24 mouse cellular contexts compared by ENCODE assay signal in the genomic region with DNA sequence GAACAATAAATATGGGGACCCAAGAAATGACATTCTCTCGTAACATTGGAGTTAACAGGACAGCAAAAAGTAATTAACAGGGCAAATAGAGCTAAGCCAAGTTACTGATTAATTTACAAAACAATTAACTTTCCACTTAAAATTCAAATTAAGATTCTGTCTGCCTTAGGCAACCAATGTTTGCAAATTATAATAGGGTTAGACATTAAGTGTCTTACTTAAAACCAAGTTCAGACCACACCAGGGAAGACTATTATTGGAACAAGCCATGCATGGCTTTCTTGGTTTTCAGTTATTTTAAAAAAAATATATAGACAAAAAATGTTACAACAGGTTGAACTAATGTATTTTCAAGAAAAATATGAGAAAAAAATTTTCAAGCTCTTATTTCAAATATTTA. TPM values are rescaled to one million over a fixed set of nuclear protein-coding genes. Genes with fewer than 3 reads are reported as not detected.
DNase-seq lines count a peak whose midpoint lies in the region; ATAC-seq lines count a peak whose summit lies in the region.
"Had no signal": no experiment of that assay in that cellular context is flagged by ENCODE, and none has a peak within 500 bp of the region (broad histone marks: within the 10 kb centered on the region; RNA-seq: fewer than 3 reads in every experiment).

No protein-coding gene starts in this region.

- no peaks in the 10 kb centered on the region for H3K9me3 ChIP-seq in kidney, embryonic 14.5 days (ENCODE audit: control insufficient read depth, low read length)
- no peaks in the 10 kb centered on the region for H3K9me3 ChIP-seq in kidney, embryonic 16.5 days (ENCODE audit: low read length)
- H3K9me3 ChIP-seq: embryonic facial prominence, embryonic 13.5 days; embryonic facial prominence, embryonic 15.5 days; forebrain, embryonic 10.5 days; forebrain, embryonic 12.5 days had no signal

- DNase-seq in kidney, postnatal 14 days, result no peak
- DNase-seq in kidney, postnatal 4 days, result no peak
- DNase-seq: adrenal gland, adult 2 months; adrenal gland, postnatal 10 days; adrenal gland, postnatal 25 days; cerebellum, adult 11 months; cerebellum, adult 18-20 months; cerebellum, adult 8-10 months; cerebellum, adult 9-11 months; cerebellum, postnatal 14 days; cerebellum, postnatal 36 days; embryo, embryonic 11 days had no signal

- H3K27me3 ChIP-seq in kidney, embryonic 14.5 days (ENCODE audit: control insufficient read depth, insufficient read depth, low read length), result no peaks in the 10 kb centered on the region
- no peaks in the 10 kb centered on the region for H3K27me3 ChIP-seq in kidney, embryonic 16.5 days (ENCODE audit: insufficient read depth, low read length)
- H3K27me3 ChIP-seq: embryonic facial prominence, embryonic 13.5 days; embryonic facial prominence, embryonic 15.5 days; forebrain, embryonic 12.5 days had no signal

- H3K4me1 ChIP-seq in kidney, embryonic 14.5 days (ENCODE audit: control insufficient read depth, insufficient read depth, low read length), result no peaks in the 10 kb centered on the region
- peaks cover 4% of the 10 kb centered on the region; the same call in 1 of the 2 replicates for H3K4me1 ChIP-seq in kidney, embryonic 16.5 days (ENCODE audit: insufficient read depth, low read length)
- H3K4me1 ChIP-seq: embryonic facial prominence, embryonic 13.5 days; embryonic facial prominence, embryonic 15.5 days; forebrain, embryonic 10.5 days; forebrain, embryonic 12.5 days had no signal

- 59% methylated on average over 1 of the region's 1 CpGs for WGBS in kidney, embryonic 14.5 days
- 62% methylated on average over 1 of the region's 1 CpGs for WGBS in kidney, embryonic 16.5 days

- ATAC-seq in kidney, embryonic 14.5 days (ENCODE audit: low FRiP score, low TSS enrichment), result peak; percentile 43; the same call in 1 of the 2 replicates
- peak; percentile 66; the same call in 1 of the 2 replicates for ATAC-seq in kidney, embryonic 16.5 days (ENCODE audit: low FRiP score, low TSS enrichment)
- ATAC-seq: forebrain, embryonic 14.5 days; forebrain, embryonic 16.5 days had no signal

- H3K27ac ChIP-seq in kidney, embryonic 14.5 days (ENCODE audit: low read depth, low read length), result no peak overlapping the region
- peak overlapping the region; percentile 1; the same call in 1 of the 2 replicates for H3K27ac ChIP-seq in kidney, embryonic 16.5 days (ENCODE audit: low read length)
- H3K27ac ChIP-seq: embryonic facial prominence, embryonic 13.5 days; embryonic facial prominence, embryonic 15.5 days; forebrain, embryonic 10.5 days; forebrain, embryonic 12.5 days had no signal

- no peaks in the 10 kb centered on the region for H3K36me3 ChIP-seq in kidney, embryonic 14.5 days (ENCODE audit: control insufficient read depth, insufficient read depth, low read length)
- H3K36me3 ChIP-seq in kidney, embryonic 16.5 days (ENCODE audit: insufficient read depth, low read length), result no peaks in the 10 kb centered on the region
- H3K36me3 ChIP-seq: embryonic facial prominence, embryonic 13.5 days; embryonic facial prominence, embryonic 15.5 days; forebrain, embryonic 10.5 days; forebrain, embryonic 12.5 days had no signal

- H3K9ac ChIP-seq in kidney, embryonic 14.5 days (ENCODE audit: low read depth, low read length), result no peak overlapping the region
- H3K9ac ChIP-seq in kidney, embryonic 16.5 days (replicated peaks; ENCODE audit: low read length), result no peak overlapping the region
- H3K9ac ChIP-seq: embryonic facial prominence, embryonic 13.5 days; embryonic facial prominence, embryonic 15.5 days; forebrain, embryonic 12.5 days had no signal

- H3K4me3 ChIP-seq in kidney, embryonic 14.5 days (ENCODE audit: low read length), result no peak overlapping the region
- H3K4me3 ChIP-seq in kidney, embryonic 16.5 days (ENCODE audit: low read length), result no peak overlapping the region
- H3K4me3 ChIP-seq: embryonic facial prominence, embryonic 13.5 days; embryonic facial prominence, embryonic 15.5 days; erythroblast, embryonic 14.5 days; forebrain, embryonic 10.5 days; forebrain, embryonic 12.5 days had no signal

- no peak overlapping the region for H3K4me2 ChIP-seq in kidney, embryonic 14.5 days (replicated peaks; ENCODE audit: low read depth, low read length)
- no peak overlapping the region for H3K4me2 ChIP-seq in kidney, embryonic 16.5 days (replicated peaks; ENCODE audit: low read depth, low read length)
- H3K4me2 ChIP-seq: embryonic facial prominence, embryonic 13.5 days; embryonic facial prominence, embryonic 15.5 days; forebrain, embryonic 12.5 days had no signal

RNA-seq across cellular contexts. Expression of a gene that starts 6.1 kb away (rescaled TPM):
- 85.1 and 98.7 TPM in 2 replicates for polyA plus RNA-seq in kidney, embryonic 14.5 days (2014; fragmentation: Nextera tagmentation; extraction: Ambion mirVana)
- polyA plus RNA-seq in kidney, embryonic 16.5 days (2015; fragmentation: Nextera tagmentation; extraction: Ambion mirVana), result 140 and 143 TPM in 2 replicates
- polyA plus RNA-seq: adrenal gland, adult 2 months; C2C12; erythroblast, embryonic 14.5 days; forebrain, embryonic 14.5 days; forebrain, embryonic 16.5 days had no signal

RNA-seq across cellular contexts. Expression of a gene that starts 43.0 kb away (rescaled TPM):
- not detected in 2 replicates for polyA plus RNA-seq in kidney, embryonic 14.5 days (2014; fragmentation: Nextera tagmentation; extraction: Ambion mirVana)
- polyA plus RNA-seq in kidney, embryonic 16.5 days (2015; fragmentation: Nextera tagmentation; extraction: Ambion mirVana), result not detected in 2 replicates
- polyA plus RNA-seq: adrenal gland, adult 2 months; brain, embryonic 14.5 days; C2C12; embryonic facial prominence, embryonic 11.5 days; embryonic facial prominence, embryonic 13.5 days; erythroblast, embryonic 14.5 days; forebrain, embryonic 10.5 days; forebrain, embryonic 12.5 days; forebrain, embryonic 14.5 days; forebrain, embryonic 16.5 days had no signal

RNA-seq across cellular contexts. Expression of a gene that starts 58.4 kb away (rescaled TPM):
- polyA plus RNA-seq in kidney, embryonic 14.5 days (2014; fragmentation: Nextera tagmentation; extraction: Ambion mirVana), result not detected in 2 replicates
- polyA plus RNA-seq in kidney, embryonic 16.5 days (2015; fragmentation: Nextera tagmentation; extraction: Ambion mirVana), result not detected in 2 replicates
- polyA plus RNA-seq: adrenal gland, adult 2 months; brain, embryonic 14.5 days; C2C12; embryonic facial prominence, embryonic 11.5 days; embryonic facial prominence, embryonic 13.5 days; embryonic facial prominence, embryonic 15.5 days; erythroblast, embryonic 14.5 days; forebrain, embryonic 10.5 days; forebrain, embryonic 12.5 days; forebrain, embryonic 14.5 days; forebrain, embryonic 16.5 days had no signal
